Mouse (Mus musculus): ENCODE results near the gene Astn2. TPM values are rescaled to one million over a fixed set of nuclear protein-coding genes. Genes with fewer than 3 reads are reported as not detected.

Gene Astn2
- polyA plus RNA-seq, 1 experiment from 2014 or later: 0.52 TPM

GRCm38 (mm10) chr4:66397216-66397615, 7.2 kb downstream of the Astn2 start:
- Histone ChIP-seq H3K9ac (no peak overlapping the region), H3K4me1 (replicated peaks) (0 out of 2 replicates have a peak, but pooled peaks cover 4% of the 10 kb centered on the region), H3K27ac (no peak overlapping the region), H3K36me3 (no peaks in the 10 kb centered on the region), H3K27me3 (peaks cover 21% of the 10 kb centered on the region), H3K4me2 (no peak overlapping the region), H3K4me3 (no peak overlapping the region), H3K9me3 (replicated peaks) (no peaks in the 10 kb centered on the region)
- no peak for ATAC-seq (replicated peaks; ENCODE audit: insufficient number of reproducible peaks, insufficient read depth, low FRiP score, low read depth)

GRCm38 (mm10) chr4:66393294-66393693, 11.1 kb downstream of the Astn2 start:
- H3K36me3 ChIP-seq: no peaks in the 10 kb centered on the region
- WGBS: 60% methylated on average over 4 of the region's 4 CpGs
- no peaks in the 10 kb centered on the region for H3K27me3 ChIP-seq
- H3K9me3 ChIP-seq (replicated peaks): no peaks in the 10 kb centered on the region
- H3K9ac ChIP-seq: no peak overlapping the region
- H3K4me2 ChIP-seq: no peak overlapping the region
- H3K4me1 ChIP-seq (replicated peaks): no peaks in the 10 kb centered on the region
- H3K4me3 ChIP-seq: no peak overlapping the region
- no peak for ATAC-seq (replicated peaks; ENCODE audit: insufficient number of reproducible peaks, insufficient read depth, low FRiP score, low read depth)
- H3K27ac ChIP-seq: no peak overlapping the region

- ATAC-seq (replicated peaks; ENCODE audit: insufficient number of reproducible peaks, insufficient read depth, low FRiP score, low read depth): no peak
Observed at GRCm38 (mm10) chr4:66390480-66390879, 13.9 kb downstream of the Astn2 start.

GRCm38 (mm10) chr4:66378586-66378985, 25.8 kb downstream of the Astn2 start:
- Histone ChIP-seq H3K9me3 (replicated peaks) (no peaks in the 10 kb centered on the region), H3K36me3 (no peaks in the 10 kb centered on the region), H3K9ac (no peak overlapping the region), H3K27ac (no peak overlapping the region), H3K27me3 (no peaks in the 10 kb centered on the region), H3K4me3 (no peak overlapping the region), H3K4me1 (replicated peaks) (no peaks in the 10 kb centered on the region; the same call in 1 of the 2 replicates), H3K4me2 (no peak overlapping the region)
- ATAC-seq (replicated peaks; ENCODE audit: insufficient number of reproducible peaks, insufficient read depth, low FRiP score, low read depth): no peak
- 21% methylated on average over 2 of the region's 2 CpGs for whole genome bisulfite sequencing

More at GRCm38 (mm10) chr4:66390480-66390879, 13.9 kb downstream of the Astn2 start:
- WGBS: 29% methylated on average over 4 of the region's 4 CpGs
- Histone ChIP-seq H3K27me3 (no peaks in the 10 kb centered on the region), H3K4me3 (no peak overlapping the region), H3K9me3 (replicated peaks) (no peaks in the 10 kb centered on the region), H3K27ac (no peak overlapping the region), H3K9ac (no peak overlapping the region), H3K4me2 (no peak overlapping the region), H3K36me3 (no peaks in the 10 kb centered on the region), H3K4me1 (replicated peaks) (no peaks in the 10 kb centered on the region)

GRCm38 (mm10) chr4:66370557-66371071, 33.8 kb downstream of the Astn2 start:
- Histone ChIP-seq H3K4me1 (replicated peaks) (no peaks in the 10 kb centered on the region), H3K9me3 (replicated peaks) (no peaks in the 10 kb centered on the region), H3K4me3 (no peak overlapping the region), H3K4me2 (no peak overlapping the region), H3K9ac (no peak overlapping the region), H3K27ac (no peak overlapping the region), H3K36me3 (no peaks in the 10 kb centered on the region), H3K27me3 (no peaks in the 10 kb centered on the region)
- ATAC-seq (replicated peaks; ENCODE audit: insufficient number of reproducible peaks, insufficient read depth, low FRiP score, low read depth): no peak
- 58% methylated on average over 3 of the region's 3 CpGs for WGBS

GRCm38 (mm10) chr4:66365500-66365899, 38.9 kb downstream of the Astn2 start:
- no peaks in the 10 kb centered on the region for H3K4me1 ChIP-seq (replicated peaks)
- 51% methylated on average over 1 of the region's 1 CpGs for WGBS
- H3K4me3 ChIP-seq: no peak overlapping the region
- H3K36me3 ChIP-seq: no peaks in the 10 kb centered on the region
- no peak for ATAC-seq (replicated peaks; ENCODE audit: insufficient number of reproducible peaks, insufficient read depth, low FRiP score, low read depth)
- H3K4me2 ChIP-seq: no peak overlapping the region
- H3K27ac ChIP-seq: no peak overlapping the region
- H3K9me3 ChIP-seq (replicated peaks): no peaks in the 10 kb centered on the region
- no peak overlapping the region for H3K9ac ChIP-seq
- H3K27me3 ChIP-seq: no peaks in the 10 kb centered on the region

GRCm38 (mm10) chr4:66344632-66345031, 59.8 kb downstream of the Astn2 start:
- WGBS: 67% methylated on average over 2 of the region's 2 CpGs
- no peak for ATAC-seq (replicated peaks; ENCODE audit: insufficient number of reproducible peaks, insufficient read depth, low FRiP score, low read depth)

GRCm38 (mm10) chr4:66337443-66337842, 67.0 kb downstream of the Astn2 start:
- no peak overlapping the region for H3K9ac ChIP-seq
- H3K27ac ChIP-seq: no peak overlapping the region
- no peaks in the 10 kb centered on the region for H3K4me1 ChIP-seq (replicated peaks)
- ATAC-seq (replicated peaks; ENCODE audit: insufficient number of reproducible peaks, insufficient read depth, low FRiP score, low read depth): no peak
- H3K36me3 ChIP-seq: no peaks in the 10 kb centered on the region
- no peaks in the 10 kb centered on the region for H3K9me3 ChIP-seq (replicated peaks)
- H3K4me2 ChIP-seq: no peak overlapping the region
- H3K27me3 ChIP-seq: no peaks in the 10 kb centered on the region
- no peak overlapping the region for H3K4me3 ChIP-seq
- 65% methylated on average over 3 of the region's 3 CpGs for WGBS

More at GRCm38 (mm10) chr4:66344632-66345031, 59.8 kb downstream of the Astn2 start:
- Histone ChIP-seq H3K4me1 (replicated peaks) (no peaks in the 10 kb centered on the region), H3K27me3 (no peaks in the 10 kb centered on the region), H3K4me2 (no peak overlapping the region), H3K9me3 (replicated peaks) (no peaks in the 10 kb centered on the region), H3K36me3 (no peaks in the 10 kb centered on the region), H3K9ac (no peak overlapping the region), H3K27ac (no peak overlapping the region), H3K4me3 (no peak overlapping the region)

GRCm38 (mm10) chr4:66330600-66331285, 73.7 kb downstream of the Astn2 start:
- H3K9me3 ChIP-seq (replicated peaks): no peaks in the 10 kb centered on the region
- no peaks in the 10 kb centered on the region for H3K27me3 ChIP-seq
- ATAC-seq (replicated peaks; ENCODE audit: insufficient number of reproducible peaks, insufficient read depth, low FRiP score, low read depth): no peak
- no peak overlapping the region for H3K27ac ChIP-seq
- H3K4me2 ChIP-seq: no peak overlapping the region
- no peaks in the 10 kb centered on the region for H3K4me1 ChIP-seq (replicated peaks)
- H3K4me3 ChIP-seq: no peak overlapping the region
- H3K36me3 ChIP-seq: no peaks in the 10 kb centered on the region
- 32% methylated on average over 4 of the region's 4 CpGs for WGBS
- no peak overlapping the region for H3K9ac ChIP-seq

- no peak overlapping the region for H3K4me3 ChIP-seq
- WGBS: 71% methylated on average over 2 of the region's 2 CpGs
- H3K4me1 ChIP-seq (replicated peaks): no peaks in the 10 kb centered on the region
- no peak for ATAC-seq (replicated peaks; ENCODE audit: insufficient number of reproducible peaks, insufficient read depth, low FRiP score, low read depth)
- no peak overlapping the region for H3K9ac ChIP-seq
- no peak overlapping the region for H3K4me2 ChIP-seq
- no peak overlapping the region for H3K27ac ChIP-seq
- H3K36me3 ChIP-seq: no peaks in the 10 kb centered on the region
- no peaks in the 10 kb centered on the region for H3K27me3 ChIP-seq
- H3K9me3 ChIP-seq (replicated peaks): no peaks in the 10 kb centered on the region
Observed at GRCm38 (mm10) chr4:66321051-66321450, 83.4 kb downstream of the Astn2 start.

- Histone ChIP-seq H3K27me3 (no peaks in the 10 kb centered on the region), H3K27ac (no peak overlapping the region), H3K4me1 (replicated peaks) (no peaks in the 10 kb centered on the region), H3K9ac (no peak overlapping the region), H3K4me3 (no peak overlapping the region), H3K4me2 (no peak overlapping the region), H3K36me3 (no peaks in the 10 kb centered on the region), H3K9me3 (replicated peaks) (no peaks in the 10 kb centered on the region)
- 43% methylated on average over 8 of the region's 8 CpGs for WGBS
- ATAC-seq (replicated peaks; ENCODE audit: insufficient number of reproducible peaks, insufficient read depth, low FRiP score, low read depth): no peak
Observed at GRCm38 (mm10) chr4:66314806-66315484, 89.5 kb downstream of the Astn2 start.
